Mouse (Mus musculus): Measurements from ENCODE around the gene Psmg3. TPM values are rescaled to one million over a fixed set of nuclear protein-coding genes. Genes with fewer than 3 reads are reported as not detected.

Gene Psmg3
- total and polyA plus RNA-seq, 2 experiments from 2014 or later: 20.4 to 61.0 TPM

DNA sequence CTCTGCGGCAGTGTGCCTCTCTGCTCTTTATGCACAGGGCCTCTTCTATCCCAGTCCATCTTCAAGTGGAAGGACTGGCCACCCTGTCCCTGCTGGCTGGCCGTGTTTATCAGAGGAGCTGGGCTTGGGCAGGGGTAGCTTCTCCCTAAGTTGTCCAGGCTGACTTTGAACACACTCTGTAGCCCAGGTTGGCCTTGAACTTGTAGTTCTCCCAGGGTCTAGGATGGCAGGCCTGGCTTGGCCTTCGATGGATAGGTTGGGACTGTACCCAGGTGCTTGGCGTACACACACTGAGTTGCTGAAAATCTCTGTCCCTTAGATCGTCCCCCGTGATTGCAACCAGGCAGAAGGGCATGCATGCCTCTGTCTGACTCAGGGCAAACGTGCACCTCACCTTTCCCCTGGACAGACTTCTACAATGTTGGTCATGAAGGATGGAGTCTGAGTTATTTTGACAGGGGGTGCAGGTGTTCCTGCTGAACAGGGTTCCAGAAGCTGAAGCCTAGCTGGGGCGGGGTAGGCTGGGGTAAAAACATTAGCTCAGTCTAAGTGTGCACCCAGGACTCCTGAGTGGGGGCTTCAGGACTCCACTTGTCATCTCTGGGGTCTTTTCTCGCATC is 30.6 kb downstream of the Psmg3 start:
- H3K4me2 ChIP-seq (ENCODE audit: low read depth, low read length, poor library complexity, severe bottlenecking): no peak overlapping the region
- no peak overlapping the region for H3K27ac ChIP-seq (ENCODE audit: low read depth, low read length)
- peaks cover 12% of the 10 kb centered on the region for H3K36me3 ChIP-seq (ENCODE audit: insufficient read depth, low read length)
- H3K9ac ChIP-seq (replicated peaks; ENCODE audit: low read length, poor library complexity, severe bottlenecking): no peak overlapping the region
- 82% methylated on average over 9 of the region's 9 CpGs for WGBS
- H3K9me3 ChIP-seq (ENCODE audit: low read length): no peaks in the 10 kb centered on the region
- ATAC-seq (ENCODE audit: low FRiP score): no peak
- H3K4me1 ChIP-seq (ENCODE audit: insufficient read depth, low read length): peaks cover 15% of the 10 kb centered on the region; the same call in 1 of the 2 replicates
- H3K27me3 ChIP-seq (ENCODE audit: insufficient read depth, low read length): no peaks in the 10 kb centered on the region
- no peak overlapping the region for H3K4me3 ChIP-seq (ENCODE audit: low read depth, low read length)
- DNase-seq (ENCODE audit: low spot score): no peak
- no peak for TF ChIP-seq CTCF (IDR thresholded peaks at IDR 0.05)

DNA sequence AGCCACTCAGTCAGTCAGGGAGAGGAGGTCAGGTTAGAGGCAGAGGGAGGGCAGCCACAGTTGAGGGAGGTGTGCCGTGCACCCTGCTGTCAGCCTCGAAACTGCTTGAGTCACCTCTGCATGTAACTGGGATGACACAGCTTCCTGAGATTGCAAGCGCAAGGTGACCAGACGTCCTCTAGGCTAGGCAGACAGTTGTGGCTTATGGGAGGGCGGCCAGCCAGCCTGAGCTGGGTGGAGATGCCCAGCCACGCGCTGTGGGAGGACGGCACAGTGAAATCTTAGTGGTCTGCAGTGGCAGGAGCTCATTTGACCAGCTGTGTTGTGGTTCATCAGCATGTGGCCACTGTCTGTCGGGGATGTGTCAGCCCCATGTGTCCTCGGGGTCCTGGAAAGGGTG is 31.7 kb downstream of the Psmg3 start:
- Histone ChIP-seq H3K4me1 (ENCODE audit: insufficient read depth, low read length) (peaks cover 15% of the 10 kb centered on the region; the same call in 1 of the 2 replicates), H3K4me2 (ENCODE audit: low read depth, low read length, poor library complexity, severe bottlenecking) (no peak overlapping the region), H3K27ac (ENCODE audit: low read depth, low read length) (no peak overlapping the region), H3K4me3 (ENCODE audit: low read depth, low read length) (no peak overlapping the region), H3K9me3 (ENCODE audit: low read length) (no peaks in the 10 kb centered on the region), H3K27me3 (ENCODE audit: insufficient read depth, low read length) (no peaks in the 10 kb centered on the region), H3K9ac (replicated peaks; ENCODE audit: low read length, poor library complexity, severe bottlenecking) (no peak overlapping the region), H3K36me3 (ENCODE audit: insufficient read depth, low read length) (peaks cover under 1% of the 10 kb centered on the region; the same call in 1 of the 2 replicates)
- DNase-seq (ENCODE audit: low spot score) (no peak), ATAC-seq (ENCODE audit: low FRiP score) (no peak)
- TF ChIP-seq CTCF (IDR thresholded peaks at IDR 0.05): no peak
- WGBS: 72% methylated on average over 10 of the region's 10 CpGs

DNA sequence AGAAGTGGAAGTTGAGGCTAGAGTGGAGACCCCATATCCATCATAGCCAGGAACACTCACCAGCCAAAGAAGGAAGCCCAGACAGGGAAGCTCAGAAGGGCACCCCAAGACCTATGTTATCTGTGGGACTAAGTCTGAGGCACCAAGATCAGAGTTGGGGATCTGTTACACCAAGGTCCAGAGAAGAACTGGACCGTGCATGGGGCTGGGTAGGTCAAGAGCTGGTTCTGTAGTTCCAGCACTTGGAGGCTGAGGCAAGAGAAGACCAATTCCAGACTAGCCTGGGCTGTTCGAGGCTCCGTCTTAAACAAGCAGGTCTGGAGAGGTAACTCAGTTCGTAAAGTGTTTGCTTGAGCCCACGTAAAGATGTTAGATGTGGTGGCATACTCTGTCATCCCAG is 32.5 kb downstream of the Psmg3 start:
- TF ChIP-seq CTCF (IDR thresholded peaks at IDR 0.05): no peak
- Histone ChIP-seq H3K9ac (replicated peaks; ENCODE audit: low read length, poor library complexity, severe bottlenecking) (no peak overlapping the region), H3K27me3 (ENCODE audit: insufficient read depth, low read length) (no peaks in the 10 kb centered on the region), H3K4me1 (ENCODE audit: insufficient read depth, low read length) (peaks cover 15% of the 10 kb centered on the region; the same call in 1 of the 2 replicates), H3K4me2 (ENCODE audit: low read depth, low read length, poor library complexity, severe bottlenecking) (no peak overlapping the region), H3K4me3 (ENCODE audit: low read depth, low read length) (no peak overlapping the region), H3K27ac (ENCODE audit: low read depth, low read length) (no peak overlapping the region), H3K36me3 (ENCODE audit: insufficient read depth, low read length) (no peaks in the 10 kb centered on the region), H3K9me3 (ENCODE audit: low read length) (no peaks in the 10 kb centered on the region)
- no peak for DNase-seq (ENCODE audit: low spot score)
- whole genome bisulfite sequencing: 93% methylated on average over 5 of the region's 5 CpGs
- no peak for ATAC-seq (ENCODE audit: low FRiP score)

DNA sequence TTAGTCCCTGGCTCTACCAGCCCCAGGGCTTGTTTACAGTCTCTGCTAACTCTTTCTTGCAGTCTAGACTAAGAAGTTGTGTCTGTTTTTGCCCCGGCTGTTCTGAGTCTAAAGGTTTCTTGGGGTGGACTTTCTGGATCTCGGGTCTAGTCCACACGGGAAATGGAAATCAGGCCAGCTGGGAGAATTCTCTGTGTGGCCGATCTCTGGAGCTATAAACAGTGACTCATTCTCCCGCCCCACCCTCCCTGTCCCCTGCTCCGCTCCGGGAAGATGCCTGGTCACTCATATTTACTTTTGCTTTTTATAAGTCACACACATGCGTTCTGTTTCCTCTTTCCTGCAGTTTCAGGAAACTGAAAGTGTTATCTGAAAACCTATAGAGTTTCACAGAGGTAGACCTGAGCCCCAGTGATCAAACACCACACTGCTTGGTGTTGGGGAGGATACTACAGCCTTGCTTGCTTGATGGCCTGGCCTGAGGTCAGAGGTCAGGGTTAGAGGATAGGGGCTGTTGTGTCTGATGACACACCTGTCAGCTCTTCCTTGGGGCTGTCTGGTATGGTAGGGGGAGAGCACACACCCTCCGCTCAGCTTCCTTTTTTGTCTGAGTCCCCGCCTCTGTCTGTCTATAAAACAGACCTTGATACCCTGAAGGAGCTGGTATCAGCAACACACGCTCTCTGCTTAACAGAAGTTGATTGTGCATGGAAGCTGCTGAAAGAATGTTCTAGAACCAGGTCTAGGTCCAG is 33.2 kb downstream of the Psmg3 start:
- Histone ChIP-seq H3K4me1 (ENCODE audit: insufficient read depth, low read length) (peaks cover 14% of the 10 kb centered on the region; the same call in 1 of the 2 replicates), H3K4me2 (ENCODE audit: low read depth, low read length, poor library complexity, severe bottlenecking) (0 out of 2 replicates have a peak overlapping the region, but pooled peaks have one; percentile 4), H3K27ac (ENCODE audit: low read depth, low read length) (no peak overlapping the region), H3K9me3 (ENCODE audit: low read length) (no peaks in the 10 kb centered on the region), H3K4me3 (ENCODE audit: low read depth, low read length) (no peak overlapping the region), H3K27me3 (ENCODE audit: insufficient read depth, low read length) (no peaks in the 10 kb centered on the region), H3K36me3 (ENCODE audit: insufficient read depth, low read length) (no peaks in the 10 kb centered on the region), H3K9ac (replicated peaks; ENCODE audit: low read length, poor library complexity, severe bottlenecking) (no peak overlapping the region)
- WGBS: 71% methylated on average over 11 of the region's 11 CpGs
- TF ChIP-seq CTCF (IDR thresholded peaks at IDR 0.05): no peak
- no peak for DNase-seq (ENCODE audit: low spot score)
- ATAC-seq (ENCODE audit: low FRiP score): no peak

DNA sequence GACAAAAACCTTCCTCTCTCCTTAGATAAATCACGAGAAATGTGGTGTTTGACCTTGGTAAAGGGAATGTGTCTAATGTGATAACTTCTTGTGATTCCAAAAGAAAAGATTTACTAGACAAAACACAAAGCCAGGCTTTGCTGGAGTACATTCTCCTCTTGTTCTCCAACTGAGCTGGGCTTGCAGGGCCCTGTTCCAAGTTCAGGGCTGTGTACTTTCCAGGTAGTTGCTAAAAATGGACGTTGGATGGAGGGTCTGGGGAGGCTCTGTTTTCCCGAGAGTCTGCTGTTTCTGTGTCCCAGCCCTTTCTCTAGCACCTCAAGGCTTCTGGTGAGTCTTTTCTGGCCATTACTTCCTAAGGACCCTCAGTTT is 33.7 kb downstream of the Psmg3 start:
- peak overlapping the region; percentile 99; the same call in 1 of the 2 replicates for H3K4me2 ChIP-seq (ENCODE audit: low read depth, low read length, poor library complexity, severe bottlenecking)
- no peak overlapping the region for H3K9ac ChIP-seq (replicated peaks; ENCODE audit: low read length, poor library complexity, severe bottlenecking)
- H3K27me3 ChIP-seq (ENCODE audit: insufficient read depth, low read length): no peaks in the 10 kb centered on the region
- H3K4me3 ChIP-seq (ENCODE audit: low read depth, low read length): no peak overlapping the region
- TF ChIP-seq CTCF (IDR thresholded peaks at IDR 0.05): no peak
- DNase-seq (ENCODE audit: low spot score): no peak
- no peaks in the 10 kb centered on the region for H3K36me3 ChIP-seq (ENCODE audit: insufficient read depth, low read length)
- H3K4me1 ChIP-seq (ENCODE audit: insufficient read depth, low read length): peaks cover 8% of the 10 kb centered on the region; the same call in 1 of the 2 replicates
- no peak for ATAC-seq (ENCODE audit: low FRiP score)
- 57% methylated on average over 3 of the region's 3 CpGs for WGBS
- no peak overlapping the region for H3K27ac ChIP-seq (ENCODE audit: low read depth, low read length)
- H3K9me3 ChIP-seq (ENCODE audit: low read length): no peaks in the 10 kb centered on the region

Measured in midbrain, postnatal 0 days (tissue).